Mouse (Mus musculus) intestine, embryonic 16.5 days (tissue): Measurements from ENCODE around the gene Ephb3. TPM values are rescaled to one million over a fixed set of nuclear protein-coding genes. Genes with fewer than 3 reads are reported as not detected.

ENCODE experiments used
- ATAC-seq: fragments of 200-750 bp; cut with Nextera tagmentation; 2 replicates; pipeline ENCODE4 v1.8.0; 2017; ENCODE audit warnings: moderate TSS enrichment, moderate library complexity
- H3K27ac ChIP-seq: fragments of 300-500 bp; sonication (generic); 2 replicates; pipeline ENCODE4 v1.5.1; 2014; ENCODE audit warnings: mild to moderate bottlenecking, low read length
- H3K27me3 ChIP-seq: fragments of 300-500 bp; sonication (generic); replicated peaks from 2 replicates; pipeline ENCODE4 v1.6.1; 2014; ENCODE audit warnings: low read length, control low read depth, mixed read lengths; ENCODE audit not compliant: control insufficient read depth, insufficient read depth
- H3K36me3 ChIP-seq: fragments of 300-500 bp; sonication (generic); 2 replicates; pipeline ENCODE4 v1.6.1; 2014; ENCODE audit warnings: low read length, control low read depth; ENCODE audit not compliant: control insufficient read depth, insufficient read depth
- H3K4me1 ChIP-seq: fragments of 300-500 bp; sonication (generic); 2 replicates; pipeline ENCODE4 v1.6.1; 2014; ENCODE audit warnings: low read length, control low read depth, mixed read lengths; ENCODE audit not compliant: control insufficient read depth, insufficient read depth
- H3K4me2 ChIP-seq: fragments of 300-500 bp; sonication (generic); 2 replicates; pipeline ENCODE4 v1.6.1; 2014; ENCODE audit warnings: low read depth, low read length, control low read depth
- H3K4me3 ChIP-seq: fragments of 300-500 bp; sonication (generic); 2 replicates; pipeline ENCODE4 v1.5.1; 2014; ENCODE audit warnings: mild to moderate bottlenecking, low read length
- H3K9ac ChIP-seq: fragments of 300-500 bp; sonication (generic); 2 replicates; pipeline ENCODE4 v1.6.1; 2014; ENCODE audit warnings: low read depth, low read length
- H3K9me3 ChIP-seq: fragments of 300-500 bp; sonication (generic); 2 replicates; pipeline ENCODE4 v1.6.1; 2016; ENCODE audit warnings: low read length, control low read depth; ENCODE audit not compliant: control insufficient read depth
- WGBS: fragments of 180-500 bp; shearing (Covaris S2); extraction: QIAGEN DNeasy Blood & Tissue Kit; methylation state at CpG from one replicate; pipeline ENCODE4 v1.1.7; 2014; 5-methylcytosine and 5-hydroxymethylcytosine counted together
- polyA plus RNA-seq: library from polyadenylated mRNA; unstranded; fragments of >200 nt; fragmentation: Nextera tagmentation; extraction: Ambion mirVana; gene quantifications from 2 replicates; pipeline ENCODE4 v1.2.1, GENCODE M21; 2015

Ephb3 gene
- polyA plus RNA-seq, 1 experiment from 2014 or later, result 9.1 TPM

DNA sequence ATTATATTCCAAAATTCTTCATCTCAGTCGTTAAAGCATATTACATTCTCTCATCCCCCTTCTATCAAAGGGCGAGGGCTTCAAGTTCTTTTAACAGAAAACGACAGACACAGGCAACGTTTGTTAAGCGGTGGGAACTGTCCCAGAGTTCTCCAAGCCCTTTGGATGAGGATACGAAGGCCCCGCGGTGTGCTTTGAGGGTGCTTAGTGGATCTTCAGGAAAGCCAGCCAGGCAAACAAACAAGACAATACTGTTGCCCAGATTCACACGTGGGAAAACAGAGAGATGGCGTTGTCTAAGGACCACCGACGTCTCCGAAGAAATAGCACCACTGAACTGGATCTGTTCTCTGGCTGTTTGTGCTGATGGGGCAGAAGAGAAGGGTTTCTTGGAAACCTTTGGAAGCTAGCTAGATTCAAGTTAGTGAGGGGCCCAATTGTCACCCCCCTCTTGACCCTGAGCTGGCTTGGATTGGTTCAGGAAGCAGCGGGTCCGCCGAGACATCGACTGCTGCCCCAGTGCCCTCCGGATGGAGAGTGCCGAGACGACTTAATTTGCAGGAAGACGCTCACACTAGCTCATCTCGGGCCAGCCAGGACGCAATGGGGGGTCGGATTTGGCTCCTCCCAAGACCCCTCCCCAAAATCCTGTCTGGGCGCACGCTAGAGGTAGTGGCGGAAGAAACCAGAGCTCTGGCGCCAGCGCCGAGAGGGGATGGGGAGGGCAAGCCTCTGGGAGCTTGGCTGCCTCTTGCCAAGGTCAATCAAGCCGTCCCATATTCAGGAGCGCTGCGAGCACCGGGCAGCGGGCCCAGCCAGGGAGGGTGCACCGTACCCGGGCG, 43.5 kb downstream of the Ephb3 start:
- Histone ChIP-seq H3K9me3 (no peaks in the 10 kb centered on the region), H3K4me2 (peak overlapping the region; percentile 95), H3K9ac (peak overlapping the region; percentile 70), H3K36me3 (no peaks in the 10 kb centered on the region), H3K27me3 (peaks cover 5% of the 10 kb centered on the region; the same call in 1 of the 2 replicates), H3K27ac (no peak overlapping the region), H3K4me3 (peak overlapping the region; percentile 56), H3K4me1 (peaks cover 33% of the 10 kb centered on the region)
- WGBS, result 18% methylated on average over 38 of the region's 38 CpGs
- peak; percentile 29; the same call in 1 of the 2 replicates for ATAC-seq

DNA sequence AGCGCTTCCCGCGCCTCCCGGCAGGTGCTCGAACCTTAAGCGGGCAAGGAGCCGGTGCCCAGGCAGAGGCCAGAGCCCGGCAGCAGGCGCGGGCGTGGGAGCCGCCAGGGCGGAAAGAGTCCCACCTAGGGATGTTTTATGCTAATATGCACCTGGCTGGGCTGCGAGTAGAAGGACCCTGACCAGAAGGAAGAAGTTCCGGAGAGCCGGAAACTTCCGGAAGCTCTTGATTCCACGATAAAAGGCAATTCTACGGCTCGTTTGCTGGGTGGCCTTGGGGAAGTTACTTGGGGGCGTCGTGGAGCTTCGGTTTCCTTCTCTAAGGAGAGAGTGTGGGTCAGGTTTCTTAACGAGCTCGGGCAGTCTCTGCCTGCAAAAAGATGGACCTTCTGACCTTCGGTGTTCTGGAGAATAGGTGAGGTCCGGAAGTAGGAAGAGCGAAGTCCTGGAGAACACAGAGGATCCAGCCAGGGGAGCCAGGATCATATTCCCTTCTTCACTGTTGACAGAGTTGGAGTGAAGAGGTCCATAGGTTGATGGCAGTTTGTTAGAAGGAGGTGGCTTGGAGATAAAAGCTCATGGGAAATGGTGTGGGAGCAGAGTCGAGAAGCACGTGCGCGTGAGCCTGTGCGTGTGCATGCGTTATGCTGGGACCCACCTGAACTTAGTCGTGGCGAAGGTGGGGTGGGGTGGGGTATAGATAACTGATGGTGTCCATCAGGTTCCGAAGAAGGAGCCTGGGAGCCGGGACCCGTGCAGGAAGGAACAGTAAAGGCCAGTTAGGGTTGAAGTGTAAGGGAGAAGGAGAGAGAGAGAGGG, 44.4 kb downstream of the Ephb3 start:
- Histone ChIP-seq H3K27ac (no peak overlapping the region), H3K36me3 (no peaks in the 10 kb centered on the region), H3K4me1 (peaks cover 31% of the 10 kb centered on the region), H3K4me3 (peak overlapping the region; percentile 56), H3K9me3 (no peaks in the 10 kb centered on the region), H3K4me2 (peak overlapping the region; percentile 95), H3K27me3 (peaks cover 5% of the 10 kb centered on the region; the same call in 1 of the 2 replicates), H3K9ac (peak overlapping the region; percentile 70)
- WGBS, result 7% methylated on average over 39 of the region's 39 CpGs
- ATAC-seq, result peak; percentile 17; the same call in 1 of the 2 replicates

DNA sequence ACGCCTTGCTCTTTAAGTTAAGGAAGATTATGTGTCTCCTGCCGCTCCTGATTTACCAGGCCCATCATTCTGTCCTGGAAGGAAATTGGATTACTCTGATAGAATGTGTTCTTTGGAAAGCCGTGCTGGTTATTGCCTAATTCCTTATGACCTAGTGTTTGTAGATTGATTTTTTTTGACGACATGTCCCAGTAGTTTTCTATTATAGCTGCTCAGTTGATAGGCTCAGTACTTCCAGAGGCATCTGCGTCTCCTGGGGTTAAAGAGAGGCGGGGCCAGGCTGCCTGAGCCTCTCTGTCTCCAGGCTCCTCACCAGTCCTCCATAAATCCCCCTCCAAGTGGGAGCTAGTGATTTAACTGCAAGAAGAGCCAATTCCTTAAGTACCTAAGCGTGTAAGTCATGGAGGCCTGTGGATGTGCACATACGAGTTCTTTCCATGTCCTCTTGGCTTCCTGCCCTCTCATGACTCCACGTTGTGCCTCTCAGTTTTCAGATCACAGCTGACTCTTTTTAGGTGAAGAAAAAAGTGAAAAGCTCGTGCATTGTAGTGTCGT, 47.9 kb downstream of the Ephb3 start:
- WGBS, result 44% methylated on average over 11 of the region's 11 CpGs
- 0 out of 2 replicates have a peak overlapping the region, but pooled peaks have one; percentile 1 for H3K27ac ChIP-seq
- H3K4me1 ChIP-seq, result peaks cover 17% of the 10 kb centered on the region
- H3K9me3 ChIP-seq, result no peaks in the 10 kb centered on the region
- no peaks in the 10 kb centered on the region for H3K36me3 ChIP-seq
- no peak overlapping the region for H3K4me2 ChIP-seq
- H3K9ac ChIP-seq, result no peak overlapping the region
- ATAC-seq, result no peak
- no peak overlapping the region for H3K4me3 ChIP-seq
- H3K27me3 ChIP-seq, result peaks cover under 1% of the 10 kb centered on the region; the same call in 1 of the 2 replicates

DNA sequence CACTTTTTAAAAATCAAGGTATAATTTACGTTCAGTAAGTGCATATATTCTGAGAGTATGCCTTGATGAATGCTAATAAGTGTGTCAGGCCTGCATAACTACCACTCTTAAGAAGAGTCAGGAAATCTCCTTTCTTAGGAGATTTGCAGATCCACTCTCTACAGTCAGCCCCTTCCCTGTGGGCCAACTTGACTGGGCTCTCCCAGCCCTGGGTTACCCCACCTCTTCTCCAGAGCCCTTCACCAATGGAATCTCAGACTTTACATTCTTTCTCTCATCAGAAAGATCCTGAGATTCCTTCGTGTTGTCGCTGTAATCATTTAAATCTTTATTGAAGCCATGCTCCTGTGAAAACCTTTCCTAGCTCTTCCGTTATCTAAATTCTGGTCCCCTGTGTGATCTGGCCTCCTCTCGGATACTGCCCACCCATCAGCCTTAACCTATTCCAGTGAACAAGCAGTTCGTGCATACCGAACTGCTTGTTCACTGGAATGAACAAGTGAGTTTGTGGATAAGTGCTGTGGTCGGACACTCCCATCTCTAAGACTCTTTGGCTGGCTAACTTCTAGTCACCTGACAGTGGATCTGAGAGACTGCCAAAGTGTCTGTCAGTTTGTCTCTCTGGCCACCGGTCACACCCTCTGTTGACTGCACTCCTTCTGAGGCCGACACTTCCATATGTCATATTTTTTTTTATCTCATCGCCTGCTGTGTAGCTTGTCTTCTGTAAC, 51.2 kb downstream of the Ephb3 start:
- Histone ChIP-seq H3K9ac (no peak overlapping the region), H3K9me3 (no peaks in the 10 kb centered on the region), H3K27me3 (no peaks in the 10 kb centered on the region), H3K36me3 (no peaks in the 10 kb centered on the region), H3K4me2 (no peak overlapping the region), H3K4me1 (0 out of 2 replicates have a peak, but pooled peaks cover 2% of the 10 kb centered on the region), H3K4me3 (no peak overlapping the region), H3K27ac (no peak overlapping the region)
- 70% methylated on average over 11 of the region's 11 CpGs for WGBS
- ATAC-seq, result no peak

DNA sequence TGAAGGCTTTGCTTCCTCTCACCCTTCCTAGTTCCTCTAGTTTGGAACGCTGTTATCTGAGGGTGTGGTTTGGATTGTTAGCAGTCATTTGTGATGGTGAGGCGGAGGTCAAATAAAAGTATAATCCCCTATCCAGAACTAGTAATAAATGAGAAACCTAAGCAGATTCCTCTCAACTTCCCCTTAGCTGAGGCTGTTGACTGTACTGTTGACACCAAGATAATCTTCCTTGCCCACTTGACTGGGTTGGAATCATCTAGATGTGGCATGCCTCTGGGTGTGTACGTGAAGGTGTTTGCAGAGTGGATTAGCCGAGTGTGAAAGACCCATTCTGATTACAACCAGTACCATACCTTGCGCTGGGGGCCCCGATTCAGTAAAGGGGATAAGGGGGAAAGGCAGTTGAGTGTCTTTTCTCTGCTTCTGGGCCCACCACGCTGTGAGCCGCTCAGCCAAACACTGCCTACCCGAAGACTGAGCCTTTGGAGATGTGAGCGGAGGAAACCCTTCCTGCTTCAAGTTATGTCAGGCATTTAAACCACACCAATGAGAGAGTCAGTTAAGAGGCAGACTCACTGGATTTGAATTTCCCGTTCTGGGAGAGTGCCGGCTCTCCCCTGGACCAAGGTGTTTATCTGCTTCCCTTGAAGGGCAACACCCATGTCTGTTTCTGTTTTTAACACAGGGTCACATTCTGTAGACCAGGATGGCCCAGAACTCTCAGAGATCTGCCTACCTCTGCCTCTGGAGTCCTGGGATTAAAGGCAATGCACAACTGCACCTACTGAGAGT, 52.2 kb downstream of the Ephb3 start:
- WGBS, result 70% methylated on average over 12 of the region's 12 CpGs
- 0 out of 2 replicates have a peak, but pooled peaks have one; percentile 14 for ATAC-seq

DNA sequence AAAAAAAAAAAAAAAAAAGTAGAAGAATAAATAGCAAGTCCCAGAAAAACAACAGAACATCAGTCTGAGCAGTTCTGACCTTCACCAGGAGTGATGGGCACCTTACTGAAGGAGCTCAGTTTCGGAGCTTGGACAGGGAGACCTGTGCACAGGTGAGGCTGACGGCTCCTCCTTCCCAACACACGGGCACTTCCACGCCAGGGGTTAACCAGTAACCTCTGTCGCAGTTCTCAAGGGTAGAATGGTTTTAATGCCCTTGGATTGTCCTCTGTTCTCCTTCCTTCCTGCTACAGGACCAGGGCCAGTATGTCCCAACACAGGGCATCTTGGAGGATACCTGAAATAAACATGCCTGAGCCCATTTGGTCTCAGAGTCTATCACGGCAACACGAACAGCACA, 60.9 kb downstream of the Ephb3 start:
- no peak overlapping the region for H3K4me3 ChIP-seq
- 82% methylated on average over 7 of the region's 7 CpGs for WGBS
- H3K36me3 ChIP-seq, result no peaks in the 10 kb centered on the region
- no peak overlapping the region for H3K27ac ChIP-seq
- H3K4me1 ChIP-seq, result no peaks in the 10 kb centered on the region
- no peak overlapping the region for H3K9ac ChIP-seq
- H3K4me2 ChIP-seq, result no peak overlapping the region
- no peaks in the 10 kb centered on the region for H3K27me3 ChIP-seq
- no peak for ATAC-seq
- H3K9me3 ChIP-seq, result no peaks in the 10 kb centered on the region

More for the DNA sequence above, 52.2 kb downstream of the Ephb3 start:
- Histone ChIP-seq H3K4me2 (no peak overlapping the region), H3K27me3 (no peaks in the 10 kb centered on the region), H3K4me1 (0 out of 2 replicates have a peak, but pooled peaks cover 2% of the 10 kb centered on the region), H3K9me3 (no peaks in the 10 kb centered on the region), H3K36me3 (no peaks in the 10 kb centered on the region), H3K4me3 (no peak overlapping the region), H3K9ac (no peak overlapping the region), H3K27ac (no peak overlapping the region)

DNA sequence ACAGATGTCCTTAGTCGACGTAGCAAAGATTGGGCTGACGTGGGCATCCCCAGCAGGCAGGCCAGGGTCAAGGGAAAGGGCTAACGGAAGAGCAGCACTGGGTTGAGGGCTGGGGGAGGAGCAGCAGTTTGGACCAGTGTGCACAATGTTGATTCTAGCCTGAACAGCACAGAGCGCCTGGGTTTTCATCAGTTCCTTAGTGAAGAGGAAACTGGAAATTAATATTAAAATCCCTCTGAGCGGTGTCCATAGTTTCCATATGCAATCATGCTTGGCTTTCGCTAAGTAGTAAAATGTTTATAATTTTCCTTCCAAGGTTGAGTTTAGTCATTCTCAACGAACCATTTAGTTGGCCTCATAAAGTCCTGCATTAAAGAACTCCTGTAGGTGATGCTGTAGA, 65.2 kb downstream of the Ephb3 start:
- peaks cover 13% of the 10 kb centered on the region; the same call in 1 of the 2 replicates for H3K4me1 ChIP-seq
- no peak overlapping the region for H3K9ac ChIP-seq
- WGBS, result 49% methylated on average over 8 of the region's 8 CpGs
- H3K4me2 ChIP-seq, result no peak overlapping the region
- ATAC-seq, result no peak
- H3K27me3 ChIP-seq, result no peaks in the 10 kb centered on the region
- no peaks in the 10 kb centered on the region for H3K9me3 ChIP-seq
- no peaks in the 10 kb centered on the region for H3K36me3 ChIP-seq
- H3K27ac ChIP-seq, result no peak overlapping the region
- H3K4me3 ChIP-seq, result no peak overlapping the region

DNA sequence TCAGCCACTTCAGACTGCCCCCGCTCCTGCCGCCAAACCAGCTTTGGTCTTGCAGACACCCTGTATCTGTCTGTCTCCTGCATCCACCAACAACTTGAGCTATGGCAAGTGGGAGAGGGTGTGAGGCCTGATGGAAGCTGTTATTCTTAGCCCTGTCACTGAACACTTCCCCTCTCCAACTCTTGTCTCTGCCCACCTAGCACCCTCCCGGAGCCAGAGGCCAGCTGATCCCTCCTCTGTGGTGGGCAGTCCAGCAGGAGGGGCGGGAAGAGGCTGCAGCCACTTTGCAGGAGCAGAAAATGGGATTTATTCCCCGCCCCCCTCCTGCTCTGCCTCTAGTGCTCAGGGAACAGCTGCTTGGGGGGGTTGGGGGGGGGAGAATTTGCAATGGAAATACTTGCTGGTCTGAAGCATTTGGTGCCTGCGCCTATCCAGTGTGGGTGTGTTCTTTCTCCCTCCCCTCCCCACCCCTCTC, 67.3 kb downstream of the Ephb3 start:
- Histone ChIP-seq H3K4me2 (no peak overlapping the region), H3K4me1 (peaks cover 13% of the 10 kb centered on the region; the same call in 1 of the 2 replicates), H3K4me3 (no peak overlapping the region), H3K27me3 (no peaks in the 10 kb centered on the region), H3K9ac (no peak overlapping the region), H3K36me3 (no peaks in the 10 kb centered on the region), H3K27ac (no peak overlapping the region), H3K9me3 (no peaks in the 10 kb centered on the region)
- peak; percentile 7; the same call in 1 of the 2 replicates for ATAC-seq
- whole genome bisulfite sequencing, result 73% methylated on average over 6 of the region's 6 CpGs
